ENCODE assay signal across 10 mouse cellular contexts in the genomic region with DNA sequence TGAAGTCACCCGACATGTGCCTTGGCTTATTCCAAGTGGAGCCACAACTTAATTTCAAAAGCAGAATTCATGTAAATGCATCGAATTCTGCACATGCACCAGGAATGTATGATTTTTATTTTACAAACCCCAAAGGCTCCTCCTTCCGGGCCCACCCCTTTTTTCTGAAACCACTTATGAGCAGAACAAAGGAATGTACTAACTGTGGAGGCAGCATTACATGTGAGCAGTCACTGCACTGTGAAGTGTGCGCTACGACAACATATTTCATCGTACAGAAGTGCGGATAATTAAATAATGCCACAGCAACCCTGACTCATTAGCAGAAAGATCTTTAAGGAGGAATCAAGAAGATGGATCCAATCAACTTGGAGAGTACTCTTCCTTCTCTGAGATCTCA.
DNase-seq lines count a peak whose midpoint lies in the region; ATAC-seq lines count a peak whose summit lies in the region.
"Had no signal": no experiment of that assay in that cellular context is flagged by ENCODE, and none has a peak within 500 bp of the region (broad histone marks: within the 10 kb centered on the region; RNA-seq: fewer than 3 reads in every experiment).

No protein-coding gene starts in this region.

- H3K27ac ChIP-seq in heart, embryonic 13.5 days (replicated peaks): peak overlapping the region; percentile 33; the same call in 1 of the 2 replicates
- H3K27ac ChIP-seq in heart, embryonic 10.5 days: no peak overlapping the region
- peak overlapping the region; percentile 97 for H3K27ac ChIP-seq in forebrain, embryonic 14.5 days (ENCODE audit: low read depth, low read length)
- H3K27ac ChIP-seq in midbrain, embryonic 13.5 days: peak overlapping the region; percentile 96

- no peak for ATAC-seq in heart, embryonic 13.5 days (ENCODE audit: extremely low read depth, insufficient number of reproducible peaks, low FRiP score, low TSS enrichment)
- ATAC-seq in forebrain, embryonic 14.5 days: peak; percentile 63
- peak; percentile 68 for ATAC-seq in midbrain, embryonic 13.5 days
- ATAC-seq in inflammation-experienced regulatory T-cells, adult 6 months: no peak

- peaks cover 57% of the 10 kb centered on the region for H3K4me1 ChIP-seq in heart, embryonic 13.5 days
- no peaks in the 10 kb centered on the region for H3K4me1 ChIP-seq in heart, embryonic 10.5 days
- peaks cover 38% of the 10 kb centered on the region for H3K4me1 ChIP-seq in forebrain, embryonic 14.5 days (ENCODE audit: control insufficient read depth, insufficient read depth, low read length)
- H3K4me1 ChIP-seq in midbrain, embryonic 13.5 days (replicated peaks): peaks cover 51% of the 10 kb centered on the region

- no peaks in the 10 kb centered on the region for H3K27me3 ChIP-seq in heart, embryonic 13.5 days (replicated peaks)
- H3K27me3 ChIP-seq in heart, embryonic 10.5 days (ENCODE audit: insufficient read depth, poor library complexity, severe bottlenecking): no peaks in the 10 kb centered on the region
- no peaks in the 10 kb centered on the region for H3K27me3 ChIP-seq in forebrain, embryonic 14.5 days (replicated peaks; ENCODE audit: control insufficient read depth, insufficient read depth, low read length)
- H3K27me3 ChIP-seq in midbrain, embryonic 13.5 days: no peaks in the 10 kb centered on the region

- peaks cover 55% of the 10 kb centered on the region for H3K36me3 ChIP-seq in heart, embryonic 13.5 days
- peaks cover 33% of the 10 kb centered on the region for H3K36me3 ChIP-seq in heart, embryonic 10.5 days
- H3K36me3 ChIP-seq in forebrain, embryonic 14.5 days (ENCODE audit: control insufficient read depth, insufficient read depth, low read length): peaks cover 58% of the 10 kb centered on the region
- H3K36me3 ChIP-seq in midbrain, embryonic 13.5 days: peaks cover 37% of the 10 kb centered on the region

- 82% methylated on average over 7 of the region's 7 CpGs for WGBS in heart, embryonic 13.5 days
- WGBS in heart, embryonic 10.5 days: 86% methylated on average over 7 of the region's 7 CpGs
- WGBS in forebrain, embryonic 14.5 days: 17% methylated on average over 7 of the region's 7 CpGs
- WGBS in midbrain, embryonic 13.5 days: 28% methylated on average over 7 of the region's 7 CpGs

- no peaks in the 10 kb centered on the region for H3K9me3 ChIP-seq in heart, embryonic 13.5 days
- no peaks in the 10 kb centered on the region for H3K9me3 ChIP-seq in heart, embryonic 10.5 days
- no peaks in the 10 kb centered on the region for H3K9me3 ChIP-seq in forebrain, embryonic 14.5 days (replicated peaks; ENCODE audit: control insufficient read depth, low read length)
- no peaks in the 10 kb centered on the region for H3K9me3 ChIP-seq in midbrain, embryonic 13.5 days

- no peak overlapping the region for H3K9ac ChIP-seq in heart, embryonic 13.5 days
- H3K9ac ChIP-seq in forebrain, embryonic 14.5 days (ENCODE audit: low read length): peak overlapping the region; percentile 100
- peak overlapping the region; percentile 91 for H3K9ac ChIP-seq in midbrain, embryonic 13.5 days (replicated peaks)

- peak overlapping the region; percentile 51 for H3K4me2 ChIP-seq in heart, embryonic 13.5 days
- H3K4me2 ChIP-seq in forebrain, embryonic 14.5 days (ENCODE audit: low read length): peak overlapping the region; percentile 76
- H3K4me2 ChIP-seq in midbrain, embryonic 13.5 days (replicated peaks): peak overlapping the region; percentile 74

- no peak overlapping the region for H3K4me3 ChIP-seq in heart, embryonic 13.5 days
- no peak overlapping the region for H3K4me3 ChIP-seq in heart, embryonic 10.5 days
- H3K4me3 ChIP-seq in forebrain, embryonic 14.5 days (ENCODE audit: low read depth, low read length): peak overlapping the region; percentile 82
- H3K4me3 ChIP-seq in midbrain, embryonic 13.5 days (replicated peaks): peak overlapping the region; percentile 67

- DNase-seq in heart, embryonic 10.5 days (ENCODE audit: low spot score): no peak
- peak; percentile 35 for DNase-seq in MN1 (ENCODE audit: low spot score)
- peak; percentile 89 for DNase-seq in forebrain, embryonic 14.5 days (ENCODE audit: low spot score)
- DNase-seq in frontal cortex, postnatal 10 days (ENCODE audit: low spot score in 2 of 2): no peak
- no peak for DNase-seq in right cerebral cortex, adult 18-20 months
- DNase-seq: cerebellum, adult 18-20 months; heart, adult 18-20 months had no signal

Comparison
In these comparisons a context has a peak if more than half of its experiments do, and no peak if none do; other contexts are left out.
1. ATAC-seq: peak in forebrain, embryonic 14.5 days (single experiment) and midbrain, embryonic 13.5 days (single experiment); none in heart, embryonic 13.5 days (single experiment) and inflammation-experienced regulatory T-cells, adult 6 months (single experiment).
2. H3K4me3 ChIP-seq: peak in forebrain, embryonic 14.5 days (single experiment) and midbrain, embryonic 13.5 days (single experiment); none in heart, embryonic 13.5 days (single experiment) and heart, embryonic 10.5 days (single experiment).
3. DNase-seq: peak in MN1 (single experiment) and forebrain, embryonic 14.5 days (single experiment); none in heart, embryonic 10.5 days (single experiment), frontal cortex, postnatal 10 days (0 of 2) and right cerebral cortex, adult 18-20 months (single experiment).
4. Peak in every context shown above with its lines, with median percentiles within 50 percentile points of each other: H3K4me2 ChIP-seq.